Mouse (Mus musculus): ENCODE measurements at regions not wholly inside any gene's neighbourhood (a gene's known extent, or its start where the extent isn't known, plus 50 kb on each side); places are given as distances from the start of the nearest gene placed in this dataset.

DNA sequence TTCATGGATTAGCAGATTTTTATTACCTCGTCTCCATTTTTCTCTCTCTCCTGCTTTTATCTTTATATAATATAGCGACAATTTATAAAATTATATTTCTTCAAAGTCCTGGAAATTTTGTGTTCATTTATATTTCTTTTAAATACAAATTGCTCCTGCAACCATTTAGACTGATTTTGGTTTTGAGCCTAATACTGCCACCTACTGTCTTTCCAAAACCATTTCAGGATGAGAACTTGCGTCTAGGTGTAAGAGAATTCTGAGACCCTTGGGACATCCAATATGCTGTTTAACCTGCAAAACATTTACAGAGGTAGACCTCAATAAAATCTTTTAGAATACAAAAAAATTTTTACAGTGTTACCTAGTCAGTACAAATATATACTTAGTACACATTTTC, 158.1 kb downstream of the Gm6377 start:
- Histone ChIP-seq H3K4me1 (ENCODE audit: control insufficient read depth, insufficient read depth, low read length) (no peaks in the 10 kb centered on the region), H3K27me3 (ENCODE audit: control insufficient read depth, insufficient read depth, low read length) (no peaks in the 10 kb centered on the region), H3K27ac (replicated peaks; ENCODE audit: low read depth, low read length) (no peak overlapping the region), H3K4me3 (ENCODE audit: low read depth, low read length) (no peak overlapping the region), H3K4me2 (ENCODE audit: low read depth, low read length) (no peak overlapping the region), H3K9me3 (replicated peaks; ENCODE audit: control insufficient read depth, low read length) (no peaks in the 10 kb centered on the region), H3K36me3 (replicated peaks; ENCODE audit: control insufficient read depth, insufficient read depth, low read depth, low read length) (no peaks in the 10 kb centered on the region), H3K9ac (replicated peaks; ENCODE audit: low read length) (no peak overlapping the region)
- ATAC-seq (replicated peaks; ENCODE audit: insufficient number of reproducible peaks, low FRiP score, low TSS enrichment, low read depth) (no peak), DNase-seq (ENCODE audit: low spot score) (peak; percentile 7)
- WGBS: 30% methylated on average over 3 of the region's 3 CpGs

DNA sequence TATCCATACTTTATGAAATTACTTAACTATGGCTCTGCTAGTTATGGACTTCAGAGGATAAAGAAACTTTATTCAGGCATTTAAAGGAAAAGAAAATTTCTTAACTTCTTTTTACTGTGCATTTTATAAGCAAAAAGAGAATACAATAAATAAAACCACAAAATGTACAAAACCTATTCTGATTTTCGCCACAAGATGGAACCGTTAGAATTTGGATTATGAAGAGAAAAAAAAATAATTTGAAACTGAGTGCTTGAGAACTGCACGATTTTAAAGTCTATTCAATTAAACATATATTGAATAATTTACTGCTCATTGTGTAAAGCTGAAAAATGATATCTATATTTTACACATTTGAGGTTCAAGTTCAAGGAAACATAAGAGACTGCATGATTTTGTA, 196.4 kb downstream of the Gm6377 start:
- peak; percentile 2 for DNase-seq (ENCODE audit: low spot score)
- Histone ChIP-seq H3K4me3 (ENCODE audit: low read depth, low read length) (no peak overlapping the region), H3K9me3 (replicated peaks; ENCODE audit: control insufficient read depth, low read length) (no peaks in the 10 kb centered on the region), H3K4me1 (ENCODE audit: control insufficient read depth, insufficient read depth, low read length) (no peaks in the 10 kb centered on the region), H3K27ac (replicated peaks; ENCODE audit: low read depth, low read length) (no peak overlapping the region), H3K27me3 (ENCODE audit: control insufficient read depth, insufficient read depth, low read length) (no peaks in the 10 kb centered on the region), H3K9ac (replicated peaks; ENCODE audit: low read length) (no peak overlapping the region), H3K4me2 (ENCODE audit: low read depth, low read length) (no peak overlapping the region), H3K36me3 (replicated peaks; ENCODE audit: control insufficient read depth, insufficient read depth, low read depth, low read length) (no peaks in the 10 kb centered on the region)
- ATAC-seq (replicated peaks; ENCODE audit: insufficient number of reproducible peaks, low FRiP score, low TSS enrichment, low read depth): no peak
- WGBS: 65% methylated on average over 3 of the region's 3 CpGs

GRCm38 (mm10) chrX:109442932-109443331, 246.4 kb downstream of the Gm6377 start:
- ATAC-seq (replicated peaks; ENCODE audit: insufficient number of reproducible peaks, low FRiP score, low TSS enrichment, low read depth) (no peak), DNase-seq (ENCODE audit: low spot score) (no peak)
- no peak overlapping the region for H3K4me2 ChIP-seq (ENCODE audit: low read depth, low read length)
- H3K4me1 ChIP-seq (ENCODE audit: control insufficient read depth, insufficient read depth, low read length): no peaks in the 10 kb centered on the region
- no peaks in the 10 kb centered on the region for H3K36me3 ChIP-seq (replicated peaks; ENCODE audit: control insufficient read depth, insufficient read depth, low read depth, low read length)
- H3K27me3 ChIP-seq (ENCODE audit: control insufficient read depth, insufficient read depth, low read length): no peaks in the 10 kb centered on the region
- no peaks in the 10 kb centered on the region for H3K9me3 ChIP-seq (replicated peaks; ENCODE audit: control insufficient read depth, low read length)
- no peak overlapping the region for H3K27ac ChIP-seq (replicated peaks; ENCODE audit: low read depth, low read length)
- no peak overlapping the region for H3K9ac ChIP-seq (replicated peaks; ENCODE audit: low read length)
- H3K4me3 ChIP-seq (ENCODE audit: low read depth, low read length): no peak overlapping the region
